Comparison of ENCODE assay signal across 19 mouse cellular contexts in genomic region chr10:49480085-49480749, GRCm38 (mm10).
"Had no signal": no experiment of that assay in that cellular context is flagged by ENCODE, and none has a peak within 500 bp of the region (broad histone marks: within the 10 kb centered on the region; RNA-seq: fewer than 3 reads in every experiment).

No protein-coding gene starts in this region.

- H3K9ac ChIP-seq: liver, embryonic 15.5 days; lung, embryonic 15.5 days; neural tube, embryonic 12.5 days; neural tube, embryonic 15.5 days had no signal

- H3K9me3 ChIP-seq: liver, embryonic 15.5 days; lung, embryonic 15.5 days; neural tube, embryonic 12.5 days; neural tube, embryonic 15.5 days had no signal

- H3K36me3 ChIP-seq: liver, embryonic 15.5 days; lung, embryonic 15.5 days; neural tube, embryonic 12.5 days; neural tube, embryonic 15.5 days had no signal

- H3K4me3 ChIP-seq: layer of hippocampus, adult 2 months; liver, embryonic 15.5 days; lung, embryonic 15.5 days; neural tube, embryonic 12.5 days; neural tube, embryonic 15.5 days had no signal

- DNase-seq: kidney, adult 2 months; kidney, postnatal 25 days; layer of hippocampus, adult 9-11 months; lung, adult 18-20 months; lung, postnatal 10 days; lung, postnatal 4 days; midbrain, embryonic 14.5 days; retina, postnatal 1 day; right cerebral cortex, postnatal 25 days; thymus, adult 18-20 months; thymus, postnatal 36 days had no signal

- H3K4me1 ChIP-seq: liver, embryonic 15.5 days; lung, embryonic 15.5 days; neural tube, embryonic 12.5 days; neural tube, embryonic 15.5 days had no signal

- H3K27me3 ChIP-seq: liver, embryonic 15.5 days; lung, embryonic 15.5 days; neural tube, embryonic 12.5 days; neural tube, embryonic 15.5 days had no signal

- H3K4me2 ChIP-seq: liver, embryonic 11.5 days; liver, embryonic 15.5 days; lung, embryonic 15.5 days; midbrain, embryonic 11.5 days; neural tube, embryonic 12.5 days; neural tube, embryonic 15.5 days had no signal

- H3K27ac ChIP-seq: kidney, postnatal 0 days; layer of hippocampus, adult 2 months; liver, embryonic 15.5 days; lung, embryonic 15.5 days; neural tube, embryonic 12.5 days; neural tube, embryonic 15.5 days had no signal
